Mouse (Mus musculus): ENCODE data around the gene Josd1. TPM values are rescaled to one million over a fixed set of nuclear protein-coding genes. Genes with fewer than 3 reads are reported as not detected.

Josd1 gene
- polyA plus RNA-seq, 1 experiment: 40.6 TPM

DNA sequence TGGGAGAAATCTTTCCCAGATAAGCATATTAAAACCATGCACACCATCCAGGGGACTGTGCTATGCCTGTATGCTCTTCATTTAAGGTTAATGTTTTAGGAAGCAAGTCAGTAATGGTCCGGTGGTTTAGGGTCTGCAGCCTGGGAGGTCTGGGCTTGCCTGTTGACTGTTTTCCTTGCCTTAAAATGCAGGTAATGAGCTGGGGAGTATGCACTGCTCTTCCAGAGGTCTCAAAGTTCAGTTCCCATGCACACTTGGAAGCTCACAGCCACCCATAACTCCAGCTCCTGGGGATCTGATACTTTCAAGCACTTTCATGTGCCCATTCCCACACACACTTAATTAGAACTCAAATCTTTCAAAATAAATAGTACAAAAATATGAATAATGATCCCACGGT, 8.8 kb upstream of the Josd1 start:
- no peaks in the 10 kb centered on the region for H3K27me3 ChIP-seq (ENCODE audit: control insufficient read depth, insufficient read depth, insufficient read length)
- TF ChIP-seq TCF12 (IDR thresholded peaks at IDR 0.05; ENCODE audit: insufficient read depth, poor library complexity, severe bottlenecking) (no peak), REST (IDR thresholded peaks at IDR 0.05; ENCODE audit: insufficient read depth, insufficient read length) (no peak), TCF3 (IDR thresholded peaks at IDR 0.05; ENCODE audit: insufficient read length, low read depth) (no peak), POLR2A (IDR thresholded peaks at IDR 0.05; ENCODE audit: insufficient read length, low read depth) (no peak), USF1 (IDR thresholded peaks at IDR 0.05; ENCODE audit: low read depth) (no peak), POLR2AphosphoS2 (IDR thresholded peaks at IDR 0.05; ENCODE audit: insufficient read length, low read depth) (no peak), MYOD1 (IDR thresholded peaks at IDR 0.05; ENCODE audit: control insufficient read depth in 1 of 3, insufficient read length in 2 of 3, low read depth in 2 of 3) (no peak), MAX (IDR thresholded peaks at IDR 0.05; ENCODE audit: low read depth) (no peak), MYOG (IDR thresholded peaks at IDR 0.05; ENCODE audit: control insufficient read depth in 1 of 3, insufficient read depth in 1 of 3, insufficient read length in 2 of 3, low read depth in 2 of 3) (no peak), SRF (IDR thresholded peaks at IDR 0.05; ENCODE audit: control insufficient read depth, insufficient read length, low read depth) (no peak), CEBPB (IDR thresholded peaks at IDR 0.05; ENCODE audit: insufficient read depth, poor library complexity, severe bottlenecking) (no peak), E2F4 (IDR thresholded peaks at IDR 0.05; ENCODE audit: insufficient read depth) (no peak)
- H3K4me3 ChIP-seq: no peak overlapping the region
- no peak overlapping the region for H3ac ChIP-seq (ENCODE audit: control insufficient read depth, insufficient read length)
- peaks cover 66% of the 10 kb centered on the region for H3K79me2 ChIP-seq (ENCODE audit: control insufficient read depth, insufficient read depth)
- peaks cover 11% of the 10 kb centered on the region for H3K36me3 ChIP-seq (ENCODE audit: control insufficient read depth, insufficient read depth)
- no peak overlapping the region for H3K4me2 ChIP-seq (ENCODE audit: low read depth)

DNA sequence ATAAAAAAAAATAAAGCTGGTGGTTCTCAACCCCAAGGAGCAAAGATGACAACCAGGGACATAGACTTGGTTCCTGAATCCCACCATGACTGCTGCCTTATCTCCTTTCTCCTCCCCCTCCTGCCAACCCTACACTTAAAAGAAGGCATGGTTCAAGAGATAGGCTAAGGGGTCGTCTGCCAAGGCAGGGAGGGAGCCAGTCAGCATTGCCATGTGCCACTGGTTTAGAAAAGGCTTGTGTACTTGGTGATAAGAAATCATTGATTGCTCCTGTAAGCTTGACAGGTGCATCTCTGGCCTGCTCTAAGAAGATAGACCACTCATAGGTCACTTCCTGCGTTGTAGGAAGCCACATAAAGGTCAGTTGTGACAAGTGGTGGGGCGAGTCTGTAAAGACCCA, 7.8 kb upstream of the Josd1 start:
- Histone ChIP-seq H3K4me2 (ENCODE audit: low read depth) (no peak overlapping the region), H3K4me3 (no peak overlapping the region), H3K27me3 (ENCODE audit: control insufficient read depth, insufficient read depth, insufficient read length) (no peaks in the 10 kb centered on the region), H3K79me2 (ENCODE audit: control insufficient read depth, insufficient read depth) (peaks cover 69% of the 10 kb centered on the region), H3ac (ENCODE audit: control insufficient read depth, insufficient read length) (no peak overlapping the region), H3K36me3 (ENCODE audit: control insufficient read depth, insufficient read depth) (peaks cover 11% of the 10 kb centered on the region)
- TF ChIP-seq POLR2A (IDR thresholded peaks at IDR 0.05; ENCODE audit: insufficient read length, low read depth) (no peak), E2F4 (IDR thresholded peaks at IDR 0.05; ENCODE audit: insufficient read depth) (no peak), MYOD1 (IDR thresholded peaks at IDR 0.05; ENCODE audit: control insufficient read depth in 1 of 3, insufficient read length in 2 of 3, low read depth in 2 of 3) (no peak), USF1 (IDR thresholded peaks at IDR 0.05; ENCODE audit: low read depth) (no peak), CEBPB (IDR thresholded peaks at IDR 0.05; ENCODE audit: insufficient read depth, poor library complexity, severe bottlenecking) (no peak), POLR2AphosphoS2 (IDR thresholded peaks at IDR 0.05; ENCODE audit: insufficient read length, low read depth) (no peak), MAX (IDR thresholded peaks at IDR 0.05; ENCODE audit: low read depth) (no peak), TCF3 (IDR thresholded peaks at IDR 0.05; ENCODE audit: insufficient read length, low read depth) (no peak), TCF12 (IDR thresholded peaks at IDR 0.05; ENCODE audit: insufficient read depth, poor library complexity, severe bottlenecking) (no peak), SRF (IDR thresholded peaks at IDR 0.05; ENCODE audit: control insufficient read depth, insufficient read length, low read depth) (no peak), REST (IDR thresholded peaks at IDR 0.05; ENCODE audit: insufficient read depth, insufficient read length) (no peak), MYOG (IDR thresholded peaks at IDR 0.05; ENCODE audit: control insufficient read depth in 1 of 3, insufficient read depth in 1 of 3, insufficient read length in 2 of 3, low read depth in 2 of 3) (no peak)

DNA sequence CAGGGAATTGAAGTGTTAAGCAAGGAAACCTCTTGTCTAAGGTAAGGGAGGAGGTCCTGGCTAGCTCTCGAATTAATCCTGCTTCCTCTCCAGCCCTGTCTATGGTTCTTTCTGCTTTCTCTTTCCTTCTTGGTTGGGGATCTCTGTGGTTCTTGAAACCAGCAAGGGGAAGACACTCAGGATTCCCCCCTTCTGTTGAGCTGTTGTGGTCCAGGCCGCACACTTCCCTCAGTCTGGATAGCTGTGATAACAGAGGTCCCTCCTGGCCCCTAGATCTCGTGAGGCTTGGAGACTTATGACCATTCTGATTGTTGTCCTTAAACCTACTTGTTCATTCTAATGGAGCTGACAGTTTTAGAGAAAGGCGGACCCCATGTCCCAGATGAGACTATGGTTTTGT, 6.8 kb upstream of the Josd1 start:
- no peak overlapping the region for H3K4me3 ChIP-seq
- H3K27me3 ChIP-seq (ENCODE audit: control insufficient read depth, insufficient read depth, insufficient read length): no peaks in the 10 kb centered on the region
- H3K79me2 ChIP-seq (ENCODE audit: control insufficient read depth, insufficient read depth): peaks cover 69% of the 10 kb centered on the region
- H3ac ChIP-seq (ENCODE audit: control insufficient read depth, insufficient read length): no peak overlapping the region
- TF ChIP-seq POLR2A (IDR thresholded peaks at IDR 0.05; ENCODE audit: insufficient read length, low read depth) (no peak), E2F4 (IDR thresholded peaks at IDR 0.05; ENCODE audit: insufficient read depth) (no peak), MAX (IDR thresholded peaks at IDR 0.05; ENCODE audit: low read depth) (no peak), MYOD1 (IDR thresholded peaks at IDR 0.05; ENCODE audit: control insufficient read depth in 1 of 3, insufficient read length in 2 of 3, low read depth in 2 of 3) (no peak), TCF12 (IDR thresholded peaks at IDR 0.05; ENCODE audit: insufficient read depth, poor library complexity, severe bottlenecking) (no peak), USF1 (IDR thresholded peaks at IDR 0.05; ENCODE audit: low read depth) (no peak), TCF3 (IDR thresholded peaks at IDR 0.05; ENCODE audit: insufficient read length, low read depth) (no peak), SRF (IDR thresholded peaks at IDR 0.05; ENCODE audit: control insufficient read depth, insufficient read length, low read depth) (no peak), CEBPB (IDR thresholded peaks at IDR 0.05; ENCODE audit: insufficient read depth, poor library complexity, severe bottlenecking) (no peak), REST (IDR thresholded peaks at IDR 0.05; ENCODE audit: insufficient read depth, insufficient read length) (no peak), POLR2AphosphoS2 (IDR thresholded peaks at IDR 0.05; ENCODE audit: insufficient read length, low read depth) (no peak)
- no peak overlapping the region for H3K4me2 ChIP-seq (ENCODE audit: low read depth)
- peaks cover 10% of the 10 kb centered on the region for H3K36me3 ChIP-seq (ENCODE audit: control insufficient read depth, insufficient read depth)

DNA sequence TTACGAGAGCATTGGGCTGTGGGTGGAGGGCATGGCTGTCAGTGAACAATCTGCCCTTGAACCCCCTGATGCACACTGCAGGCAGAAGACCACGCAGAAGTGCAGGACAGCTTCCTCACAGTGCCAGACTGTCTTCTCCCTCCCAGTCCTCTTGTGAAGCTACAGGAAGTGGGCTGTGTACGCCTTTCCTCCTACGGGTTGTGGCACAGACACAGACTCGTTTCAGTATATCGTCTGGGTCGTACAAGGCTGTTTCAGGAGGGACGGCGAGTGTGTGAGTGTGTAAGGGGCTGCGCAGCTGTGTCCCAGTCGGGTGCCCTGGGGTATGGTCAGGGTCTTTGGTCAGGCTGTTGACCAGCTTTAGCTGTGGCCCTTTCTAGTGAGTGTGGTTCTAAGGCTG, 6.0 kb upstream of the Josd1 start:
- TF ChIP-seq MAX (IDR thresholded peaks at IDR 0.05; ENCODE audit: low read depth) (no peak), POLR2A (IDR thresholded peaks at IDR 0.05; ENCODE audit: insufficient read length, low read depth) (no peak), MYOD1 (IDR thresholded peaks at IDR 0.05; ENCODE audit: control insufficient read depth in 1 of 3, insufficient read length in 2 of 3, low read depth in 2 of 3) (no peak), USF1 (IDR thresholded peaks at IDR 0.05; ENCODE audit: low read depth) (no peak), TCF12 (IDR thresholded peaks at IDR 0.05; ENCODE audit: insufficient read depth, poor library complexity, severe bottlenecking) (no peak), E2F4 (IDR thresholded peaks at IDR 0.05; ENCODE audit: insufficient read depth) (no peak), CEBPB (IDR thresholded peaks at IDR 0.05; ENCODE audit: insufficient read depth, poor library complexity, severe bottlenecking) (no peak), SRF (IDR thresholded peaks at IDR 0.05; ENCODE audit: control insufficient read depth, insufficient read length, low read depth) (no peak)
- H3K27me3 ChIP-seq (ENCODE audit: control insufficient read depth, insufficient read depth, insufficient read length): no peaks in the 10 kb centered on the region
- no peak overlapping the region for H3ac ChIP-seq (ENCODE audit: control insufficient read depth, insufficient read length)
- peaks cover 4% of the 10 kb centered on the region for H3K36me3 ChIP-seq (ENCODE audit: control insufficient read depth, insufficient read depth)
- H3K4me3 ChIP-seq: no peak overlapping the region
- no peak overlapping the region for H3K4me2 ChIP-seq (ENCODE audit: low read depth)
- H3K79me2 ChIP-seq (ENCODE audit: control insufficient read depth, insufficient read depth): peaks cover 64% of the 10 kb centered on the region
